Mouse (Mus musculus): ENCODE results near the gene Ankrd55.
"Not testable (repeated sequence)": the region's sequence is repeated elsewhere in the genome, so short reads cannot be mapped to it uniquely, and the experiment has no call there.

Gene Ankrd55

DNA sequence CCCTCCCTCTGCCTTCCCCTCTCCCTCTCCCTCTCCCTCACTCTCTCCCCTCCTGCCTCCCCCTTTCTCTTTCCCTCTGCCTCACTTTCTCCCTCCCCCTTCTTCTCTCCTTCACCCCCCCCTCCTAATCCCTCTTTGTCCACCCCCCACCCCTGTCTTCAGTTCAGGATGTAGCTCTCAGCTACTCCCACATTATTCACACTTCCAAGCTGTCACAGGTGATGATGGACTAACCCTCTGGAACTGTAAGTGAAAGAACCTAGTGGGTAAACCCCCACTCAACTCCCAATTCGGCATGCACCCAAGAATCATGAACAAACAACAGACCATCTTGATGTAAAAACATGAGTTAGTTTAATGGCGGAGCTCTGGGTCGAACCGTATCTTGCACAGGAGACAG, 122.2 kb downstream of the Ankrd55 start:
- in situ Hi-C loops (cut with MboI), result no loop called here

DNA sequence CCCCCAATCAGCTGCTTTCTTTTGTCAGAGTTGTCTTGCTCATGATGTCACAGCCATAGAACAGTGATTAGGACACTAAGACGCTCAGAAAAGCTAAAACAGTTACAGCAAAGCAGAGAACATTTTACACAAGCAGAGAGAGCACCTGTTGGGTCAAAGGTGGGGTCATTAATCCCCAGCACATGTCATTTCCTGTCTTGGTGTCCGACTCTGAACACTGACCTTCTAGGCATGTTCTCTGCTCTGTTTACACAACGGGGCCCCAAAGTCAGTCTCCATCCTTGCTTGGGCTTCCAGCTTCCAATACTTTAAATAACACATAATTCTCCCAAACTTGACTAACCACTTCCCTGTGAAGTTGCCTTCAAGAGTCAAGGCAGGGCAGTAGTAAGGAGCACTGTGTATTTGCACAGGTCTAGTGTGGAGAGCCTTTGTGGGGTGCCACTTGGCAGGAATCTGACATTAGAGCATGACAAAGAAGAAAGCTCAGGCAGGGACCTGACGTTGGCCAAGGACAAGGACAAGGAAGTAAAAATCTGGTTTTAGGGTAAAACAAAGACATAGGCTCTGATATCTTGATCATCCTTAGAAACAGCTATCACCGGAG, 123.1 kb downstream of the Ankrd55 start:
- in situ Hi-C loops (cut with MboI), result no loop called here

DNA sequence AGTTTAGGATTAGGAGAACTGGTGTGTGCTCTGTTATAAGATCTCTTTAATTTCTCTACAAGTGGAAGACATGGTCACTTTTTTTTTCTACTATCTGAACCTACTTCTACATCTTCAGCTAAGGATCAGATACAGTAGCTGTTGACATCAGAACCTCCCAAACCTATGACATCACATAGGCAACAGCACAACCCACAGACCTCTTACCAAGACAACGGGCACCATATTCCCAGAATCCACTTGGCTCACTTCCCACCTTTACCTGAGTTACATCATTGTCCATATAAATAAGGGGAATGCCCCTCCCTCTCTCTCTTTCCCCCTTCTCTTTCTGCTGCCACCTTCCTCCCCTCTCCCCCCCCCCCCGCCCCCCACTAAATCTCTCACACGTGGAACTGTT, 124.0 kb downstream of the Ankrd55 start:
- in situ Hi-C loops (cut with MboI), result no loop called here

DNA sequence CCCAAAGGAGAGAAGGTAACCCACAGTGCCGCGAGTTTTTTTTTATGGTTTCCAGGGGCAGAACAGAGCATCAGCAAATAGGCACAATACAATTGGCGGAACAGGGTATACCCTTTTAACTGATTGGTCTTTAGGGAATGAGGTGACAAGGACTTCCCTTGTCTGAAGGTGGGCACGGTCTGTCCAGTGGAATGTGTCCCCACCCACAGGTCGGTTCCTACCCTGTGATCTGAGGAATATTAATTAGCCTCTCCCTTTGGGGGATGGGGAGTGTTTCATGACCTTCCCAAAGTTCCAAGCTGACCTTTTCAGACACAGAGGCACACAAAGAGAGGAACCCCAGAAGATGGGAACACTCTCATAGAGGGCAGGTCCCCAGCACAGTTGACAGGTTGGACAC, 124.6 kb downstream of the Ankrd55 start:
- in situ Hi-C loops (cut with MboI), result no loop called here

DNA sequence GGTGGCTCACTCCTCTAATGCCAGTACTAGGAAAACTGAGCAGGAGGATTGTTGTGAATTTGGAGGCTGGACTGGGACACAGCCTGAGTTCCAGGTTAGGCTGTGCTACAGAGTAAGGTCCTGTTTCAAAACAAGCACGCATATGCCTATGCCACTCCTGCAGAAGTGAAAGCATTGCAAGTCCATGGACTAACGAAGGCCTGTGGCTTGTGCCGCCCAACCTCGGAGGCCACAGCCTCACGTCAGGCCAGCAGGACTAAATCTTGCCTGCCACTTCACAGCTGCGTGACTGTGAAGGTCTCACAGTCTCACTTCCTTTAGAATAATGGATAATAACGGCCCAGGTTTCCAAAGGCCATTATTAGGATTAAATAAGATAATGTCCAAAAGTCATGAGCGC, 125.4 kb downstream of the Ankrd55 start:
- in situ Hi-C loops (cut with MboI), result no loop called here

DNA sequence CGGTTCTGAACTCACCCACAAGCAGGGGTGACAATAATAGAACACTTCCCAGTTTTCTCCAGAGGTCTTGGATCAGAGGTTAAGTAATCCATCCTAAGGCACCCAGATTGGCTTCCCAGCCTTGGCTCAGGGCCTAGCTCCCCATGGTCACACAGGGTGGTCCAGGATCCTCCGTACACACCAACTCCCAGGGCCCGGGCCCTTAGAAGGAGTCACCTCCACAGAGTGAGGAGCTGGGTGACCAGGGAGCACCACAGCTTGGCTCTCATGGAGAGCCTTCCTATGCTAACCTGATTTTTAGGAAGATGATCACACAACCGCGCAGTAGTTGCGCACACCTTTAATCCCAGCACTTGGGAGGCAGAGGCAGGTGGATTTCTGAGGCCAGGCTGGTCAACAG, 127.6 kb downstream of the Ankrd55 start:
- in situ Hi-C loops (cut with MboI), result no loop called here

DNA sequence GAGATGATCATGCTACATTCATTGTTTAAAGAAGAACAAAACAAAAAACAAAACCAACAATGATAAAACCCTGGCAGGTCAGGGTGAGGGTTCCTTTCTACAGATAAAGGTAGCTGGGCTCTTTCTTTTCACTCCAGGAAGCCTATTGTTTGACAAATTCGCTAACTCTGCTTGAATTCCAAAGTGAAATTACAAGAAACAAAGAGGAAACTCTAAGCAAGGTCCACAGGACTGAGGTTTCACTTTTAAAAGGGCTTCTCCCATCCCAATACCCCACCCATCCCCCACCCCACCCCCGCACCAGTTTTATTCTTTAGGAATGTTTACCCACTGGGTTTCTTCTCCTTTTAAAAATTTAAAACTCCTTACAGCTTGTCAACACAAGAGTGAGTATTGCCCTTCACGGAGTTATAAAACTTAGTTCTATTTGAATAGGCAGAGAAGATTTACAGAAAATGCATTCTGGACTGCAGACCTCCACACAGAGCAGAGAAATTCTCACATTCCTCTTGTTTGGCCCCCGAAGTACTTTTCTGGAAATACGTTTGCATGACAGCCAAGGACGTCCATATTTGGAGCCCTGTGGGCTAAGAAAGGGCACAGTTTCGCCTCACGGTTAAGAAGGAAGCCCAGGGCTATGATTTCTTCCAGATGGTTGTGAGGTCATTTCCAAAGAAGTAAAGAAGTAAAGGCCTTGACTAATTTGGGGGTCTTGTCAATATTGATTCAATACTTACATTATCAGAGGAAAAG, 128.3 kb downstream of the Ankrd55 start:
- in situ Hi-C loops (cut with MboI), result no loop called here

DNA sequence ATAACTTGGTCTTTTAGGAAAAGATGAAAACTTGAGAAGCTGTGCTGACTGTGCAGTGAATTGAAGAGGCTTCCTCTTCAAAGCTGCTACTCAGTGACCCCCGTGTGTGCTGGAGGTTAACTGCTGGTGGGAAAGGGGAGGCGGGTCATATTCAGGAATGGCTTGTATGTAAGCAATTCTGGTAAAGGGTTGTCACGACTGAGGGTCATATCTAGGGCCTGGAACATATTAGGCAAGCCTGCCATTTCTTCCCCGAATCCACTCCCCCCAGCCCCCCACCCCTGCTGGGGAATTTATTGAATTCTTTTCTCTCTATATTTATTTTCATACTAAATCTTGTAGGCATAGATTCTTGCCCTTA, 128.9 kb downstream of the Ankrd55 start:
- in situ Hi-C loops (cut with MboI), result no loop called here

DNA sequence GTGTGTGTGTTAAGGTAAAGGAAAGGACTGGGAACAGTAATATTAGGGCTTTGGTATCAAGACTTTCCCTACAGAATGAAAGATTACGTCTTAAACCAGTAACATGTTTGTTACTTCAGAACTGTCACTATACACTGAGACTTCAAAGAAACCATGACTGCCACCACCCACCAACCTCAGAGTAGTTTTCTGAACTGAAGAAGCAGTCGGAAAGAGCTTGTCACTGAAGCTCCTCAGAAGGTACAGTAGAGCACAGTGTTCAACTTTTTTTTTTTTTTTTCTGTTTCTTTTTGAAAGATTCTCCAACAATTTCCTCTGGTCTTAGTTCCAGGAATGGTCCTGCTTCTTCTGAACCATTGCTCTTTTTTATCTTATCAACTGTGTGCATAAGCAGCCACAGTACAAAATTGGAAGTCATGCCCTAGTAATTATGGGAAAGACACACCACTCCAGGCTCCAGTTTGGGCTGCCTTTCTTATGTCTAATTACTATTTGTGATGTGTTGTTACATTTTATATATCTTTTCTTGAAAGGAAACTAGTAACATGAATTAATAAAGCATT, 129.7 kb downstream of the Ankrd55 start:
- in situ Hi-C loops (cut with MboI), result no loop called here

DNA sequence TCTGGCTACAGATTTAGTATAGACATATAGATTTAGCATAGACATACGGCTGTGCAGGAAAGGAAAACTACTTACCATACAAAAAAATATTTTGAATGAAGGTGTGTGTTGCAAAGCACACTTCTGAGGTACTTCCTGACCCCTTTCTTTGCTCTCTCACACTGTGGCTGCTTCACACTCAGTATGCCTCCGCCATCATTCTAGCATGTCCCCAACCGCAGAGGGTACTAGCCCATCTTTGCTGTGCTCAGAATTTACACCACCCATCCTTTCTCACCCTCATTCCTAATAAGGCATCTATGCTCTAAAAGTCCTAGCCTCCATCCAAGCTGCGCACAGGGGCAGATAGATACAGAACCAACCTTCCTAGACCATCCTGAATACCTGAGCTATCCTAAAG, 130.3 kb downstream of the Ankrd55 start:
- in situ Hi-C loops (cut with MboI), result no loop called here

DNA sequence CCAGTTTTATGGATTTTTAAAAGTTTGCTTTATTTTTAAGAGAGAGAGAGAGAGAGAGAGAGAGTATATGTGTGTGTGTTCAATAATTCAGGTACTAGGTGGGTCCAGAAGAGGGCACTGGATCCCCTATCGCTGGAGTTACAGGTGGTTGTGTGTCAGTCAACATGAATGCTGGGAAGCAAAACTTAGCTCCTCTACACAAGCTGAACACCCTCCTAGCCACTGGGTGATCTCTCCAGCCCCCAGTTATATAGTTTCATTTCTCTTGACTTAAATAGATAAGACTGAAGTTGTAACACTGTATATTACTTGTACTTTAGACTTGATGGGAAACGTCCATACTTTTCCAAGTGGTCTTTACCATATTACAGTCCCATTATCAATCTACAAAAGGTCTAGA, 136.0 kb downstream of the Ankrd55 start:
- in situ Hi-C loops (cut with MboI), result no loop called here

DNA sequence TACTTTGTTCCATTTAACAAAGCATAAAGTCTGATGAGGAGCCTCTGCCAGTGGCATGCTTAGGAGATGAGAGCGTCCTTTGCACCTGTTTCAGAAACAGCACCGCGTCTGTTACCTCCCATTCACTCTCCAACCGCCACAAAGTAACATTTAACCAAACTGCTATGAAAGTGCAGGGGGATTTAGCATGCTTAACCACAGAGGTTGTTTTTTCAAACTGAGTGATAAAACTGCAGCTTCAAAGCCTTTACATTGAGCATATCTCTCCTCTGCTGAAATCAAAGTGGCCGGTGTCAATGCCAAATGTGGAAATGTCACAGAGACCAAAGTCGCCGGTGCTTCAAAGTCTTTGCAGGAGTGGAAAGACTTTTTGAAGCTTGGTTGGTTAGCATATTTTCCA, 136.4 kb downstream of the Ankrd55 start:
- in situ Hi-C loops (cut with MboI), result no loop called here

DNA sequence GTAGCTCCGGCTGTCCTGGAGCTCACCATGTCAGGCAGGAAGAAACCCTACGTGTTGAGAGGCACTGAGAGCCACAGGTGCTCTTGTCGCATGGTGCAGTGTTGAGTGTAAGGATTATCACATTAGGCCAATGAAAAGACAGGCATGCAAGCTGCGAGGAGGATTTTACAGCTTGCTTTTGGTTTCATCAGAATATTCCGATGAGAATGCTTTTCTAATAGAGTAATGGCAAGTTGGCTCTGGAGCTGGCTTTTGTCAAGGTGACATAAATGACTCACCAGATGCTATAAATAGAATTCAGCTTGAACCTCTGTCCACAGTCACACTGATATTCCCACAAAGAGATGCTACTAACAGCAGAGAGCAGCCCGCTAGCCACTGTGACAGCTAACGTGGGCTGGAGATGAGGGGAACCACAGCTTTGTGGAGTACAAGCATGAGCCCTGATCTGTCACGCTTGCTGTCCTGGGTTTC, 137.0 kb downstream of the Ankrd55 start:
- in situ Hi-C loops (cut with MboI), result no loop called here

DNA sequence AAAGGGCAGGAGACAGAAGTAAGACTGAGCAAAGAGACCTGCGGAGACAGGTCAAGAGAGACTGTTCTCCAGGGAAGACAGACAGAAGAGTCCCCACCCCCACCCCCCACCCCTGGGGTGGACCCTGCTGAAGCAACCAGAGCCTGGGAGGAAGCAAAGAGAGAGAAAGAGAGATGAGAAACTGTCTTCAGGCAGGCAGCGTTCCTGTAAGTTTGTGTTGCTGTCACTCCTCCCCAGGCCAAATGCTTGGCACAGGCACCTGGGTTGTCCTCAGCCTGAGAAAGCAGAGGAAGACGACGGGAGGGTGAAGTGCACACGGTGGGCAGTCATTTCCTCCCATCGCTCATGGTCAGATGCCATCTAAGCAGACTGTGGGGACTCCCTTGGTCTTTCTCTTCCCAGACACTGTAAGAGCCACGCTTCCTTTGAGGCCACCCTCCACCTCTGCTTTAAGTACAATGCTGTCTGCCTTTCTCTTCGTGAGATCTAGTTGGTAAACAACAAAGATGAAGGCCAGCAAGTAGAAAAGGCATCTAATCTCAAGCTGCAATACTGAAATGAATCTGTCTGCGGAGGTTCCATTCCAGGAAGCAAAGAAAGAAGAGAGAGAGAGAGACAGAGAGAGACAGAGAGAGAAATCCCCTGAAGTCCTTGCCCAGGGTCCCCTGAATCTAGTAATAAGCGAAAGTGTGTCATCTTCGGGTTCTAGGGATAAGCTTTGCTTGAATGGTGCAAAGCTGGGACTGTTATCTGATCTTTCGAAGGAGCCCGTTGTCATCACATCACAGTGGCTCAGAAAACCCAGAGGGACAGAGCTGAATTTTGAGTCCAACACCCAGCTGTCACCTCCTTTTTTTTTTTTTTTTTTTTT, 138.2 kb downstream of the Ankrd55 start:
- in situ Hi-C loops (cut with MboI), result no loop called here

DNA sequence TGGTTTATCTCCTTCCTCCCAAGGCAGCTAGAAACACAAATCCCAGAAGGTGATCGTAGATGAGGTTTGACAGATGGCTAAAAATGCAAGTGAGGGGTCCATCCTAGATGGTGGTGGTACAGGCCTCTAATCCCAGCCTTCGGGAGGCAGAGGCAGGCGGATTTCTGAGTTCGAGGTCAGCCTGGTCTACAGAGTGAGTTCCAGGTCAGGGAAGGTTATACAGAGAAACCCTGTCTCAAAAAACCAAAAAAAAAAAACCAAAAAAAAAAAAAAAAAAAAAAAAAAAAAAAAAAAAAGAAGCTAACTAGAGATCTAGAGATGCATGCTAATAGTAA, 138.9 kb downstream of the Ankrd55 start:
- in situ Hi-C loops (cut with MboI), result not testable (repeated sequence)

DNA sequence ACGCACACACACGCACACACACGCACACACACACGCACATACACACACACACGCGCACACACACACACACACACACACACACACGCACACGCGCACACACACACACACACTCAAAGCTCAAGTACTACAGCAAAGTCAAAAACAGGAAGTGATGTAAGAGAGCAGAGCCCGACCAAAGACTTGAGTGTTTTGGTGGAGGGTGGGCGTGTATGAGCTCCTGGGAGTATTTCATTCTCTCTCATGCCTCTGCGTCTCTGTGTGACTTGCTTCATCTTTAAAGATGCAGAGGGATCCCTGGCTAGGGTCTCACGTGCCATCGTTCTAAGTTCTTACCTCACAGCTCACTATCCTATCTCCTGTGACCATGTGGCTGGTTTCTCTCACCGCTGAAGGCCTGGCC, 139.3 kb downstream of the Ankrd55 start:
- in situ Hi-C loops (cut with MboI), result no loop called here

DNA sequence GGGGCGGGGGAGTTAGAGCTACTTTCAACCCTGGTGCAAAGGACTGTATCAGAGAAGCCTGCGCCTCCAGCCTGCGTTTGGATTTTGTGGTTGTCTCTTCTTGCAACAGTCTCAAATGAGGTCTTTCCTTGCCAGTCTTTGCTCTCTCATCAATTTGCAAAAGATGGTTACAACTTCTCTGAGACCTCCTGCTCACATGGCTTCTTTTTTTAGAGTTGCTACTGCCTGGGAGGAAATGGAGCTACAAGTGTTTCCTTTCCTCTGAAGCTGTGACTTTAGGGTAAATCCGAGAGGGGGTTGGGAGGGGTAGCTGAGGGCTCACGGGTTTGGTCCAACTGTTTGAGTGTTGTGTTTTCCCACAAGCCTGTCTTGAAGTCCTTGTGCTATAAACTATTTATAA, 145.0 kb downstream of the Ankrd55 start:
- in situ Hi-C loops (cut with MboI), result no loop called here
